Mouse (Mus musculus): ENCODE results near the gene Smco2. TPM values are rescaled to one million over a fixed set of nuclear protein-coding genes. Genes with fewer than 3 reads are reported as not detected.

The Smco2 gene
- polyA plus RNA-seq (2021; fragmentation: Nextera tagmentation), result 0.16 TPM in 1 of 2 replicates, not detected in the other
- long read RNA-seq, experiment 1, result 0 reads
- long read RNA-seq, experiment 2, result 0 reads

DNA sequence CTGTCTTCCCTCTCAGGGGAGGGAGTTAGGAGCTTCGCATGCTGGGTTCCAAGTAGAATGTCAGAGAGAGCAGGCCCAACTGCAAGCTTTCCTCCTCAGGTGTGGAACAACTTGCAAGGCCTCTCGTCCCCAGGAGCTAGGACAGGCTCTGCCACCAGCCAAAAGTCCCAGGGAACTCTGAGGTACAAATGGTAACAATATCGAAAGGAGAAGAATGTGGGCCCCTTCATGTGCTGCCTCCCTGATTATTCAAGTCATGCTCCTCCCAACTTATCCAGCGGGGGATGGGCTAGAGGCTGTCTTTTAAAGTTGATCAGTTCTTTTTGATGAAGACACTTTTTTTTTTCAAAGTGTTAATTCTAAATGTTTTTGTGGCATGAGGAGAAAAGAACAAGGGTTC, at the start of gene Smco2:
Gene Smco2, plus strand, starts transcription at position 55 of the 400 bp plus-strand sequence.

DNA sequence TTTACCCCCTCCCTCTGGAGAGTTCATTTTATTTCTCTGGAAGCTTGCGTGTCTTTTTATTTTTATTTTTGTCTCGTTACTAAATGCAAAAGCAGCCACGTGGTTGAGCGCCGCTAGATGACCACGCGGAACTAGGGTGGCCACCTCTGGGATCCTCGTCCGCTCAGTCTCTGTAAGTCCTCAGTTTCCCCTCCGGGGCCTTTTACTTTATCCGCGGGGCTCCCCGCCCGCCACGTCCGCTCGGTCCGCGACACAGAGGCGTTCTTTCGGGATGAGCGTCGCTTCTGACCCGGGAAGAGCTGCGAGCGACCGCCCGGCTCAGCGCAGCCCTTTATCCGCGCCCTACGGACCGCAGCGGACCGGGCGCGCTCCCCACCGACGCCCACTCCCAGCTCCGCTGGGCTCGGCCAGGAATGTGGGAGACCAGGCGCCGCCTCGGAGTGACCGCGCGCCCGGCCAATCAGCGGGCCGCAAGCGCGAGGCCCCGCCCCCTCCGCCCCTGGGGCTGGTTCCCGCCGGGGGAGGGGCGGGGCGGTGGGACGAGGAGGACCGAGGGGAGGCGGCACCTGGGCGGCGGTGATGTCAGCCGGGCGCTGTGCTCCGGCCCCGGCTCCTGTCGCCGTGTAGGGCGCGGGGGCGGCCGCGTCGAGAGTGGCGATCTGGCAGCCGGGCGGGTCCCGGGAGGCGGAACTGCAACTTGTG, 38.2 kb downstream of the Smco2 start, which contains the start of gene Ppfibp1:
Gene Ppfibp1, plus strand, starts transcription at position 530 of the 702 bp plus-strand sequence.

Other genes starting within 250 kb of the Smco2 start
- 80.4 and 106 TPM in 2 replicates for gene Med21, start 207.6 kb upstream of the Smco2 start, polyA plus RNA-seq (2021; fragmentation: Nextera tagmentation)
- gene Tm7sf3, start 207.3 kb upstream of the Smco2 start, polyA plus RNA-seq (2021; fragmentation: Nextera tagmentation), result 18.6 and 24.5 TPM in 2 replicates
- gene Stk38l, start 125.1 kb upstream of the Smco2 start, polyA plus RNA-seq (2021; fragmentation: Nextera tagmentation), result 11.9 and 12.3 TPM in 2 replicates
- gene Arntl2, start 54.0 kb upstream of the Smco2 start, polyA plus RNA-seq (2021; fragmentation: Nextera tagmentation), result 1.5 and 1.8 TPM in 2 replicates
- 14.9 and 21.2 TPM in 2 replicates for gene Ppfibp1, start 38.4 kb downstream of the Smco2 start, polyA plus RNA-seq (2021; fragmentation: Nextera tagmentation)
- not detected in 2 replicates for gene 1700034J05Rik, start 104.3 kb downstream of the Smco2 start, polyA plus RNA-seq (2021; fragmentation: Nextera tagmentation)
- 0.69 and 0.86 TPM in 2 replicates for gene Rep15, start 182.5 kb downstream of the Smco2 start, polyA plus RNA-seq (2021; fragmentation: Nextera tagmentation)
- gene Mrps35, start 192.7 kb downstream of the Smco2 start, polyA plus RNA-seq (2021; fragmentation: Nextera tagmentation), result 120 and 136 TPM in 2 replicates
- 0.84 and 1.3 TPM in 2 replicates for gene Mansc4, start 236.9 kb downstream of the Smco2 start, polyA plus RNA-seq (2021; fragmentation: Nextera tagmentation)
- 6.7 and 6.8 TPM in 2 replicates for gene Klhl42, start 241.3 kb downstream of the Smco2 start, polyA plus RNA-seq (2021; fragmentation: Nextera tagmentation)

All from left cerebral cortex, adult 6 months (tissue).